Mouse (Mus musculus) gastrocnemius, postnatal 25 days (tissue): ENCODE measurements around the gene Dlg2. TPM values are rescaled to one million over a fixed set of nuclear protein-coding genes. Genes with fewer than 3 reads are reported as not detected.

ENCODE experiments used
- DNase-seq: peaks from one replicate; pipeline ENCODE4 v3.0.0; 2022
- total RNA-seq, 2 experiments: library from RNA; stranded (reverse); gene quantifications; 1 replicate in 1 of 2; 2 replicates in 1 of 2; pipeline ENCODE4 v1.2.3; 2021

Dlg2 gene
- total RNA-seq, 2 experiments from 2014 or later = 0.05 to 0.75 TPM

GRCm38 (mm10) chr7:91919738-91920137, 1443.3 kb downstream of the Dlg2 start:
- DNase-seq = no peak

- no peak for DNase-seq
These were observed 1458.6 kb downstream of the Dlg2 start for GRCm38 (mm10) chr7:91934881-91935597.

- DNase-seq = no peak
These were observed 1459.7 kb downstream of the Dlg2 start for GRCm38 (mm10) chr7:91936193-91936592.

- no peak for DNase-seq
These were observed 1466.8 kb downstream of the Dlg2 start for GRCm38 (mm10) chr7:91943224-91943623.

- no peak for DNase-seq
These were observed 1479.1 kb downstream of the Dlg2 start for GRCm38 (mm10) chr7:91955584-91955983.

GRCm38 (mm10) chr7:91962956-91963355, 1486.5 kb downstream of the Dlg2 start:
- no peak for DNase-seq

- no peak for DNase-seq
These were observed 1496.5 kb downstream of the Dlg2 start for GRCm38 (mm10) chr7:91972970-91973369.

DNA sequence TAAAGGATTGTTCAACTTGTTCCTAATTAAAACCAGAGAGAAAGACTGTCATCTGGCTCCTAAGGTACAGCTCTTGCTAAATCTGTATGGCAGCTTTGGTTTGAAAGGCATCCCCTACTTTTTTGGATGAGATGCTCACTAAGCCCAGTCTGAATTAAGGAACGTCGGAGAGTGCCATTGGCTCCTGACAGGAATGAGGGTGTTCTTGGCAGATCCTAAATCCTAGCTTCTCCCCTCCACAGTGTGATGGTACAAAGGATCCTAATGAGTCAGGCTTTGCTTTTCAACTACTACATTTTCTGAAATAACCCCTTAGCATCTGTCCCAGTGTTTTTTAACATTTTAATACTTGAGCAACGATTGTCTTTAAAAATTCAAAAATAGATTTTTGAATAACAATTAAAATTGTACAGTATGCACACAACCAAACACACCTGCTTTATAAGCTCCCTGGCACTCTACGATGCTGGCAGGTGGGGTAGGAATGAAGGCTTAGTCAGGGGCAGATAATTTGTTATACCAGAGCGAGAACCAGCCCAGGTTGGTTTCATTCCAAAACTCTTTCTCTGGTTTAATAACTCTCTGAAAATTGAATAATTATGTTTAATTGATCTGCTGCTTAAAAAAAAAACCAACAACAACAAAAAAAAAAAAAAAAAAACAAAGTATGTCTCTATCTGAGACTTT, 1527.4 kb downstream of the Dlg2 start:
- DNase-seq = no peak

- no peak for DNase-seq
These were observed 1529.4 kb downstream of the Dlg2 start for GRCm38 (mm10) chr7:92005681-92006425.

DNA sequence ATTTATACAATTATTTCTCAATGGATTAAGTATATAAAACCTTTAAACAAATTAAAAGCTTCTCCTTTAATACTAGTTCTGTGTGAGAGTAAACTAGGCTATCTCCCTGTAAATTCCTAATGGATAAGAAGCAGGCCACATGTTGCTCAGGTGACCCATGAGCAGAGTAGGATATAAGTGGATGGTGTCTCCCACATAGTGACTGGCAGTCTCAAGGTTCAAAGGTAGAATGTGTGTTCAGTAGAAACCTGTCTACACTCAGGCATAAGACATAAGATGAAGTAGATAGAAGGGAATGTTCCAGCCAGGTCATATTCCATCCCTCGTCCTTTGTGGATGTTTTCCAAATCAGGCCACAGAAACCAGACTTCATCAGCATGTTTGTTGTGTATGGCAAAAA, 1532.2 kb downstream of the Dlg2 start:
- DNase-seq = no peak

DNA sequence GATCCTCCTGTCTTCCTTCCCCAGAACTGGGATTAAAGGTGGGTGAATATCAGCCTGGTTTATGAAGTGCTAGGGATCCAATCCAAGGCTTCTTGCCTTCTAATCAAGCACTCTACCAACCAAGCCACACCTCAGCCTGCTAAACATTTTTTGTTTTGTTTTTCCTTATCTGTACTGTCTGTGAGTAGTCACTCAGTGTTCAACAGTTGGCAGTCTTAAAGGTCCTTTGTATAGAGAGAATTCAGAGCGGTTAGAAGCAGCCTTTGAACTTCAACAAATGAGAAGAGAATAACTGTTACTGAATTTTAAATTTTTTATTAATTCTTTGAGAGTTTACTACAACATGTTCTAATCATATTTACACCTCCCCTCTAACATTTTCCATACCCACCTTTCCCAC, 1548.5 kb downstream of the Dlg2 start:
- DNase-seq = no peak

DNA sequence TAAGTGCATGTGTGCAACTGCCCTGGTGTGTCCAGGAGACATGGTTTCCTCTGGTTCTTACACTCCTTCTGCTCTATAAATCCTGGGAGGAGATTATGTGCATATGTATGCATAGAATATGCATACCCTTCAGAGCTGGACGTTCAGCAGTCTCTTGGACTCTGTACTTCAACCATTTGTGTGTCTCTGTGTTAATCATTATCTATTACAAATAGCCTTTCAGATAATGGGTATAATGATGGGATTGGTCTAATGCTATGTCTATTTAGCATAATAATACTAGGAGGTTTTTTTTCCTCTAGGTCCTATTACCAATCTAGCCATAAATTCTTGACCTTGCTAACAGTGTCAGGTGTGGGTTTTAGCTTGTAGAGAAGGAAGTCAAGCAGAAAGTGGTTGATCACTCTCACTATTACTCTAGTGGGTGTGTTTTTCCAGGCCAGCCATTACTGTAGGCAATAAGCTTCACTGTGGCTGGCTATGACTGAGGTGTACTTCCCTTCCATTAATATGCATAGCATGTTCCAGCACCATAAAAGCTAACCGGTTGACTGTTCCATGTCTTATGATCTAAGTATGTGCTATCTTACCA, 1549.1 kb downstream of the Dlg2 start:
- no peak for DNase-seq

DNA sequence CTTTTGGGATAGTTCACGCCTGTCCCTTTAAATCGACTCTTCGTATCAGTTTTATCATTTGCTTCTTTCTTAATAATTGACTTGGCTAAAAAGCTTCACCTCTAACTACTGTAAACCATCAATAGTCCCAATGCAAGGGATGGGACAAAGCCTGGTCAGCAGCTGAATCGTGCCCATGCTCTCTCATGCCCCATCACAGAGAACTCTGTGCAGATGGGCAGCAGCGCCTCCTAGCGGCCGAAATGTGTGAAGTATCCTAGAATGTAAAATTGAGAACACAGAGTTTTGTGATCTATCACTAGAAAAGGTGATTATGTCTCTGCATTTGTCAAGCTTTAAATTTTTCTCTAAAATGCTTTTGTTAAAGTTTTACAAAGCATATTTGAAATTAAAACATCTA, 1550.6 kb downstream of the Dlg2 start:
- no peak for DNase-seq

GRCm38 (mm10) chr7:92034256-92034655, 1557.8 kb downstream of the Dlg2 start:
- no peak for DNase-seq

GRCm38 (mm10) chr7:92040187-92040586, 1563.7 kb downstream of the Dlg2 start:
- no peak for DNase-seq

- no peak for DNase-seq
These were observed 1564.4 kb downstream of the Dlg2 start for GRCm38 (mm10) chr7:92040785-92041411.

- DNase-seq = no peak
These were observed 1568.5 kb downstream of the Dlg2 start for GRCm38 (mm10) chr7:92044966-92045365.

GRCm38 (mm10) chr7:92047271-92047670, 1570.8 kb downstream of the Dlg2 start:
- no peak for DNase-seq

DNA sequence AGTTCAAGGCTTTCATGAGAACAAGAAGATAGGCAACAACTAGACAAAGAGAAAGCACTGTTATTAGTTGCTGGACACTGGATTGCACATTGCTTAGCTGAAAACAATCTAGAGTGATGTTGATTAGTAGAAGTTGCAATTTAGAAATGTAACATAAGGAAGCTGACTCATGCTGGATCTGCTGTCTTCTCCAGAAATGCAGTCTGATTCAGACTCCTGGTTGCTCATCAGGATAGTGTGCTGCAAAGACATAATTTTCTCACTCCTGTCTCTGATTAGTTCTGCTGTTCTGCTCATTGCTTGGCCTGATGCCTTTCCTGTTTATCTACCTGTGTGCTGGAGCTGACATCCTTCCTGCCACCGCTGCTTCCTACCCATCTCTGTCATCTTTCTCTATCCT, 1572.4 kb downstream of the Dlg2 start:
- DNase-seq = no peak

DNA sequence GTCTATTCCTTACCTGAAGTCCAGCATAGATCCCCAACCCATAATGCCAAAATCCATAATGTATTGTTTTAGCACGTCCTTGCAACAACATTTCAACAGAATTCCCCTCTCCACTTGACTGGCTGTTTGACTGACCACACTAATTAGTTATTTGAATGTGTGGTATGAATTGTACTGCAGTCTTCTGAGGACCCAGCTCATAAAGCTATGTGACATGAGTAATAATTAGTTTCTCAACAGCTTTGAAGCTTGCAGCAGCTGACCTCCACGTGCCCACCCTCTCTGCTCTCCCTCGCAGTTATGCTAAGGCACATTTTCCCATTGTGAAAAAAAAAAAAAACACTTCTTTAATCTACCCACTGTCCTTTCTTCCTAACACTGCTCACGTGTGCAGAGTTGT, 1590.4 kb downstream of the Dlg2 start:
- DNase-seq = no peak

DNA sequence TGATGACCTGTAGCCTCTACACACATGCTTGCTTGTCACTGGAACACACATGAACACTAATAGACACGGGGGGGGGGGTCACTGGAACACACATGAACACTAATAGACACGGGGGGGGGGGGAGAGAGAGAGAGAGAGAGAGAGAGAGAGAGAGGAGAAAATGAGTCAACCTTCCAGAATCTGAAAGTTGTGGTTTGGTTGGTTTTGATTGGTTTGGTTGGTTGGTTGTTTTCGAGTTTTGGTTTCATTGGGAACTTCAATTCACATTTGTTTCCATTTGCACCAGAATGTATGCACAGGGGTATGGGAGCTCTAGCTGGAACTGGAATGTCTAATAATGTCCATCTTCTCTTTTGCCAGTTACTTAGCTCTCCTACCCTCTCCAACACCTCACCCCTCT, 1611.0 kb downstream of the Dlg2 start:
- DNase-seq = no peak

DNA sequence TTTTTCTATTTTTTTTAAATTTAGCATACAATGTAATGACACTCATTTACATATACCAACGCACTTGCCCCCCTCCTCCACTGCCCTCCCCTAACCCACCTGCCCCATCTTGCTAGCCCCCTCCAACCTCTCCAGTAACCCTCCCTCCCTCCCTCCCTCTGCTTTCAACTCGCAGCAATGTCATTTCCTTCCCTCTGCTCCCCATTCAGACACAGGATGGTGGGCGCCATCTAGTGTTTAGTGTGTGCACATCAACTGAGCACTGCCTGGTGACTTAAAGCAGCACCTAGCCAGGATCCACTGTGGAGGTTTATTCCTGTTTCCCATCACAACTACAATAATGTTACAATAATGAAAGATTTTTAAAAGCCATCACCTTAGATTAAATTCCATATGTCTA, 1617.4 kb downstream of the Dlg2 start:
- no peak for DNase-seq
